Mouse (Mus musculus) midbrain, embryonic 14.5 days (tissue): Measurements from ENCODE around the gene Tmem221. TPM values are rescaled to one million over a fixed set of nuclear protein-coding genes. Genes with fewer than 3 reads are reported as not detected.
"Not testable (repeated sequence)": the region's sequence is repeated elsewhere in the genome, so short reads cannot be mapped to it uniquely, and the experiment has no call there.

Source experiments
- ATAC-seq: fragments of 200-750 bp; cut with Nextera tagmentation; 2 replicates; pipeline ENCODE4 v1.8.0; 2017; ENCODE audit warnings: moderate number of reproducible peaks, moderate library complexity; ENCODE audit not compliant: low FRiP score, low TSS enrichment
- DNase-seq: peaks from one replicate; pipeline ENCODE4 v3.0.0-alpha.2; 2015
- H3K27ac ChIP-seq: fragments of 300-500 bp; sonication (generic); replicated peaks from 2 replicates; pipeline ENCODE4 v1.5.1; 2014; ENCODE audit warnings: mild to moderate bottlenecking, low read depth, low read length, moderate library complexity
- H3K27me3 ChIP-seq: fragments of 300-500 bp; sonication (generic); 2 replicates; pipeline ENCODE4 v1.6.1; 2014; ENCODE audit warnings: low read length, control low read depth, mixed read lengths; ENCODE audit not compliant: control insufficient read depth, insufficient read depth
- H3K36me3 ChIP-seq: fragments of 300-500 bp; sonication (generic); 2 replicates; pipeline ENCODE4 v1.6.1; 2014; ENCODE audit warnings: low read length, control low read depth; ENCODE audit not compliant: control insufficient read depth, insufficient read depth
- H3K4me1 ChIP-seq: fragments of 300-500 bp; sonication (generic); 2 replicates; pipeline ENCODE4 v1.6.1; 2014; ENCODE audit warnings: mild to moderate bottlenecking, antibody characterized with exemption, low read length, control low read depth; ENCODE audit not compliant: control insufficient read depth, insufficient read depth
- H3K4me2 ChIP-seq: fragments of 300-500 bp; sonication (generic); 2 replicates; pipeline ENCODE4 v1.6.1; 2014; ENCODE audit warnings: mild to moderate bottlenecking, low read length, moderate library complexity
- H3K4me3 ChIP-seq: fragments of 300-500 bp; sonication (generic); replicated peaks from 2 replicates; pipeline ENCODE4 v1.5.1; 2014; ENCODE audit warnings: low read depth, low read length
- H3K9ac ChIP-seq: fragments of 300-500 bp; sonication (generic); replicated peaks from 2 replicates; pipeline ENCODE4 v1.6.1; 2014; ENCODE audit warnings: mild to moderate bottlenecking, low read length, moderate library complexity
- H3K9me3 ChIP-seq: fragments of 300-500 bp; sonication (generic); 2 replicates; pipeline ENCODE4 v1.6.1; 2016; ENCODE audit warnings: low read length, control low read depth, mixed read lengths; ENCODE audit not compliant: control insufficient read depth
- WGBS: fragments of 180-500 bp; shearing (Covaris S2); extraction: QIAGEN DNeasy Blood & Tissue Kit; methylation state at CpG from one replicate; pipeline ENCODE4 v1.1.7; 2014; 5-methylcytosine and 5-hydroxymethylcytosine counted together
- polyA plus RNA-seq: library from polyadenylated mRNA; unstranded; fragments of >200 nt; fragmentation: Nextera tagmentation; extraction: Ambion mirVana; gene quantifications from 2 replicates; pipeline ENCODE4 v1.2.1, GENCODE M21; 2014

Gene Tmem221
- polyA plus RNA-seq, 1 experiment from 2014 or later, result not detected

- 92% methylated on average over 11 of the region's 11 CpGs for WGBS
- no peak overlapping the region for H3K4me3 ChIP-seq
- no peak for DNase-seq
- no peak overlapping the region for H3K27ac ChIP-seq
- no peaks in the 10 kb centered on the region for H3K9me3 ChIP-seq
- no peak overlapping the region for H3K4me2 ChIP-seq
- no peak for ATAC-seq
- peaks cover 35% of the 10 kb centered on the region for H3K36me3 ChIP-seq
- no peak overlapping the region for H3K9ac ChIP-seq
- peaks cover 7% of the 10 kb centered on the region for H3K4me1 ChIP-seq
- H3K27me3 ChIP-seq, result no peaks in the 10 kb centered on the region
Observed at GRCm38 (mm10) chr8:71545053-71545452, 13.6 kb downstream of the Tmem221 start.

DNA sequence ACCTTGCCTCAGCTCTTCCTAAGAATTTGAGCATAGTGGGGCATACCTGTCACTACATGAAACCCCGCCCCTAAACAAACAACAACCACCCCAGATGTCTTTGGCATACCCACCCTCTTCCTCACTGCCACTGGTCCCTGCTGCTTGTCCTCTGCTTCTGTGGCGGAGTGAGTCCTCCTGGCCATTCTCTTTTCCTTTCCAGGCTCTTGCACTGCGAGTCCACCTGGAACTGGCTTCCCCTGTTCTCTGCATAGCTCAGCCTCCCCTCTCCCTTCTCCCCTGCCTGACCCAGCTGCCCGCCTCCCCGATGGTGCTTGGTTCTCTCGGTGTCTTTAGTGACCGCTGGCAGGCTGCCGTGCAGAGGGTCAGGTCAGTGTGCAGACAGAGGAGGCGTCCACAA, 14.9 kb downstream of the Tmem221 start:
- no peak for DNase-seq
- Histone ChIP-seq H3K27me3 (0 out of 2 replicates have a peak, but pooled peaks cover 4% of the 10 kb centered on the region), H3K4me1 (peaks cover 7% of the 10 kb centered on the region), H3K27ac (no peak overlapping the region), H3K9me3 (no peaks in the 10 kb centered on the region), H3K9ac (peak overlapping the region; percentile 77; the same call in 1 of the 2 replicates), H3K36me3 (peaks cover 33% of the 10 kb centered on the region), H3K4me2 (peak overlapping the region; percentile 85), H3K4me3 (peak overlapping the region; percentile 84)
- 90% methylated on average over 9 of the region's 9 CpGs for WGBS
- ATAC-seq, result no peak

GRCm38 (mm10) chr8:71542632-71543343, 15.9 kb downstream of the Tmem221 start, which contains the start of gene Mvb12a:
Gene Mvb12a (plus strand): TSS chr8:71542922.
- Histone ChIP-seq H3K9me3 (no peaks in the 10 kb centered on the region), H3K4me3 (peak within 1 kb of the TSS; percentile 84), H3K4me1 (peaks cover 7% of the 10 kb centered on the region), H3K27ac (0 out of 2 replicates have a peak within 1 kb of the TSS, but pooled peaks have one; percentile 56), H3K4me2 (peak within 1 kb of the TSS; percentile 85), H3K36me3 (peaks cover 24% of the 10 kb centered on the region), H3K27me3 (peaks cover 10% of the 10 kb centered on the region), H3K9ac (peak within 1 kb of the TSS; percentile 77)
- DNase-seq (peak; percentile 99), ATAC-seq (peak; percentile 95)
- 0% methylated on average over 55 of the region's 55 CpGs for WGBS

- 4% methylated on average over 37 of the region's 37 CpGs for WGBS
- peak within 1 kb of the TSS; percentile 39 for H3K4me2 ChIP-seq
- peak within 1 kb of the TSS; percentile 11 for H3K4me3 ChIP-seq
- H3K9ac ChIP-seq, result no peak within 1 kb of the TSS
- H3K27ac ChIP-seq, result no peak within 1 kb of the TSS
- no peaks in the 10 kb centered on the region for H3K4me1 ChIP-seq
- no peaks in the 10 kb centered on the region for H3K9me3 ChIP-seq
- peaks cover 20% of the 10 kb centered on the region for H3K27me3 ChIP-seq
- ATAC-seq, result no peak
- no peaks in the 10 kb centered on the region for H3K36me3 ChIP-seq
- peak; percentile 71 for DNase-seq
Observed at GRCm38 (mm10) chr8:71537028-71537867, 21.4 kb downstream of the Tmem221 start, which contains the start of gene Bst2. Gene Bst2 (minus strand): TSS chr8:71537456.

GRCm38 (mm10) chr8:71535663-71536062, 23.0 kb downstream of the Tmem221 start:
- no peaks in the 10 kb centered on the region for H3K36me3 ChIP-seq
- no peak overlapping the region for H3K9ac ChIP-seq
- ATAC-seq, result no peak
- H3K4me2 ChIP-seq, result no peak overlapping the region
- H3K9me3 ChIP-seq, result no peaks in the 10 kb centered on the region
- H3K4me1 ChIP-seq, result no peaks in the 10 kb centered on the region
- peaks cover 20% of the 10 kb centered on the region for H3K27me3 ChIP-seq
- H3K4me3 ChIP-seq, result no peak overlapping the region
- H3K27ac ChIP-seq, result no peak overlapping the region
- WGBS, result 67% methylated on average over 5 of the region's 5 CpGs
- DNase-seq, result no peak

GRCm38 (mm10) chr8:71534263-71534810, 24.3 kb downstream of the Tmem221 start:
- 46% methylated on average over 3 of the region's 3 CpGs for WGBS
- H3K9ac ChIP-seq, result no peak overlapping the region
- H3K27me3 ChIP-seq, result peaks cover 15% of the 10 kb centered on the region
- no peaks in the 10 kb centered on the region for H3K4me1 ChIP-seq
- no peak overlapping the region for H3K27ac ChIP-seq
- H3K9me3 ChIP-seq, result no peaks in the 10 kb centered on the region
- no peaks in the 10 kb centered on the region for H3K36me3 ChIP-seq
- H3K4me2 ChIP-seq, result no peak overlapping the region
- ATAC-seq (no peak), DNase-seq (no peak)
- H3K4me3 ChIP-seq, result no peak overlapping the region

DNA sequence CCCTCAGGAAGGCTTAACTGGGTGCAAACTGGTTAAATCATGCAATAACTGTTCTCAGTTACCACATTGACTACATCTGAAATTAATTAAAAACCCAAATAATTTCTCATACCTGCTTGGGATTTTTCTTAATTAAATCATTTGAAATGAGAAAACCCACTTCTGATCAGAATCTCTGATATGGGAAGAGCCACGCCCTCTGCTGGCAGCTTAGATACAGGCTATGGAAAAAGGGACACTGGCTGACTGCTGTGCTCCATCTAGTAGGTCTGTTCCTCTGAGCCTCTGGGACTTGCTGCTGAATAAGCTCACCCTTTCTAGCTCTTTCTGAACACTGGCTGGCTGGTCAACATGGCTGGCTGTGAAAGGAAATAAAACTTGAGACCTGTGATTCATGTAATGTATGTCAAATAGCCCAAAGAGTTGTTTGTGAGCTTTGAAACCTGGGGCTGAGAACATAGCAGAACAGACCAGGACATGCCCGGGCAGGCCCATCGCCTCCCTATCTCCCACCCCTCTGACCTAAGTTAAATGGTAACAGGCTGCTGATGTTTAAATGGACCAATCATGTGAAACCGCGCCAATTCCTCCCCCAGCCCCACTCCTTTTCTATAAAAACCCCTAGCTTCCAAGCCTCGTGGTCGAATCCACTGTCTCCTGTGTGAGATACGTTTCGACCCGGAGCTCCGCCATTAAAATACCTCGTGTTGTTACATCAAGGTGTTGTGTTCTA, 27.8 kb downstream of the Tmem221 start:
- ATAC-seq, H3K4me2 ChIP-seq, H3K36me3 ChIP-seq, H3K4me3 ChIP-seq, H3K4me1 ChIP-seq, H3K27ac ChIP-seq, H3K9ac ChIP-seq, H3K9me3 ChIP-seq: not testable (repeated sequence)
- peak; percentile 61 for DNase-seq
- peaks cover 13% of the 10 kb centered on the region for H3K27me3 ChIP-seq
- WGBS, result 78% methylated on average over 5 of the region's 12 CpGs
